ENCODE assay signal across 8 mouse cellular contexts in the genomic region with DNA sequence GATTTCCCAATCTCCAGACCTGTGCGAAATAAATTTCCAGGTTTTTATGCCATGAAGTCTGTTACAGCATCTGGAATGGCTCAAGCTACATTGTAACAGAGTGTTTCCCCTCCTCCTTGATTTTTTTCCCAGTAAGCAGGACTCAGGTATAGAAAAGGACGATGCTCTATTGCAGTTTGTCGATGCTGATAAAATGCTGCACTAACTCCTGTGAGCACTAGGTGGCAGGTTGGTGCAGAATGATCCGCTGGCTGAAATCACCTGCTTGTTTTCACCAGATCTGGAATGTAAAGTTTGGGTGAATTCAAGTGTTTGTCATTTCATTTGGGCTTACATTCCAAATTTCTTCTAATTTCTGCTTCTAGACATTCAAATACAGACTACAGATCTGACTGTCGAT. TPM values are rescaled to one million over a fixed set of nuclear protein-coding genes. Genes with fewer than 3 reads are reported as not detected.
DNase-seq lines count a peak whose midpoint lies in the region; ATAC-seq and TF ChIP-seq lines count a peak whose summit lies in the region.

No protein-coding gene starts in this region.

- H3K9me3 ChIP-seq in stomach, postnatal 0 days (ENCODE audit: control insufficient read depth, low read length), result no peaks in the 10 kb centered on the region

- TF ChIP-seq EP300 in stomach, postnatal 0 days (optimal IDR thresholded peaks at IDR 0.05), result no peak

- peak; percentile 66 to 69 for DNase-seq in cerebellum, postnatal 14 days
- no peak for DNase-seq in cerebellum, adult 9-10 months
- DNase-seq in right cerebral cortex, adult 18-20 months, result peak; percentile 41
- DNase-seq in right cerebral cortex, postnatal 36 days (ENCODE audit: low spot score in 2 of 2), result no peak
- DNase-seq in cerebellum, postnatal 36 days, result peak; percentile 34 to 48
- DNase-seq in lung, postnatal 14 days, result peak; percentile 48
- peak; percentile 34 for DNase-seq in stomach, postnatal 0 days (ENCODE audit: low spot score)

- peak; percentile 86 for TF ChIP-seq CTCF in stomach, postnatal 0 days (IDR thresholded peaks at IDR 0.05; ENCODE audit: low read depth)

- ATAC-seq in hematopoietic stem cell, adult 5-6 weeks (replicated peaks in 1 of 2; ENCODE audit: insufficient read depth in 1 of 2, low FRiP score in 2 of 2, low TSS enrichment in 1 of 2, low read depth in 1 of 2, poor library complexity in 2 of 2, severe bottlenecking in 2 of 2), result peak; percentile 88 to 90
- ATAC-seq in stomach, postnatal 0 days (ENCODE audit: low FRiP score, low TSS enrichment), result no peak

- 3% methylated on average over 5 of the region's 5 CpGs for WGBS in stomach, postnatal 0 days

- H3K36me3 ChIP-seq in stomach, postnatal 0 days (ENCODE audit: control insufficient read depth, insufficient read depth, low read length), result no peaks in the 10 kb centered on the region

- H3K27ac ChIP-seq in stomach, postnatal 0 days (replicated peaks), result no peak overlapping the region

- no peaks in the 10 kb centered on the region for H3K27me3 ChIP-seq in stomach, postnatal 0 days (ENCODE audit: control insufficient read depth, insufficient read depth, low read length)

- H3K4me3 ChIP-seq in stomach, postnatal 0 days (ENCODE audit: low read depth, low read length), result no peak overlapping the region

- no peak overlapping the region for H3K4me2 ChIP-seq in stomach, postnatal 0 days (replicated peaks; ENCODE audit: low read depth)

- H3K4me1 ChIP-seq in stomach, postnatal 0 days (replicated peaks; ENCODE audit: control insufficient read depth, insufficient read depth), result no peaks in the 10 kb centered on the region

- no peak overlapping the region for H3K9ac ChIP-seq in stomach, postnatal 0 days (ENCODE audit: low read length)

RNA-seq across cellular contexts. Expression of a gene that starts 9.0 kb away (rescaled TPM):
- total RNA-seq in hematopoietic stem cell, adult 5-6 weeks (2017), result 7.0 and 11.1 TPM in 2 replicates
- polyA plus RNA-seq in stomach, postnatal 0 days (2015; fragmentation: Nextera tagmentation; extraction: Ambion mirVana), result 9.3 and 10.0 TPM in 2 replicates

RNA-seq across cellular contexts. Expression of a gene that starts 18.5 kb away (rescaled TPM):
- total RNA-seq in hematopoietic stem cell, adult 5-6 weeks (2017), result not detected in 2 replicates
- polyA plus RNA-seq in stomach, postnatal 0 days (2015; fragmentation: Nextera tagmentation; extraction: Ambion mirVana), result 13.5 and 13.6 TPM in 2 replicates

Comparison
In these comparisons a context has a peak if more than half of its experiments do, and no peak if none do; other contexts are left out.
1. DNase-seq: peak in cerebellum, postnatal 14 days (2 of 2), right cerebral cortex, adult 18-20 months (single experiment), cerebellum, postnatal 36 days (2 of 2), lung, postnatal 14 days (single experiment) and stomach, postnatal 0 days (single experiment); none in cerebellum, adult 9-10 months (single experiment) and right cerebral cortex, postnatal 36 days (0 of 2).